Mouse (Mus musculus): ENCODE data around the gene Rgl1.

- TF ChIP-seq CTCF (IDR thresholded peaks at IDR 0.05; ENCODE audit: low read depth) (peak; percentile 73), EP300 (IDR thresholded peaks at IDR 0.05; ENCODE audit: low read depth) (no peak)
Observed at GRCm38 (mm10) chr1:152746426-152746825, 19.7 kb downstream of the Rgl1 start.

Measured in heart, postnatal 0 days (tissue).